Mouse (Mus musculus) heart, postnatal 0 days (tissue): ENCODE results near the gene Slc25a42. TPM values are rescaled to one million over a fixed set of nuclear protein-coding genes. Genes with fewer than 3 reads are reported as not detected.

Source experiments
- ATAC-seq: fragments of 200-750 bp; cut with Nextera tagmentation; 2 replicates; pipeline ENCODE4 v1.8.0; 2017; ENCODE audit warnings: low read depth, moderate number of reproducible peaks, moderate library complexity; ENCODE audit not compliant: insufficient read depth
- DNase-seq: peaks from one replicate; pipeline ENCODE4 v3.0.0-alpha.2; 2016; ENCODE audit warnings: low spot score
- H3K27ac ChIP-seq: fragments of 300-500 bp; sonication (generic); 2 replicates; pipeline ENCODE4 v1.5.1; 2014; ENCODE audit warnings: low read depth, mild to moderate bottlenecking
- H3K27me3 ChIP-seq: fragments of 300-500 bp; sonication (generic); 2 replicates; pipeline ENCODE4 v1.6.1; 2014; ENCODE audit warnings: low read length, mixed read lengths; ENCODE audit not compliant: control insufficient read depth, insufficient read depth
- H3K36me3 ChIP-seq: fragments of 300-500 bp; sonication (generic); replicated peaks from 2 replicates; pipeline ENCODE4 v1.6.1; 2014; ENCODE audit warnings: low read length, mixed read lengths; ENCODE audit not compliant: control insufficient read depth, insufficient read depth
- H3K4me1 ChIP-seq: fragments of 300-500 bp; sonication (generic); 2 replicates; pipeline ENCODE4 v1.6.1; 2014; ENCODE audit warnings: antibody characterized with exemption; ENCODE audit not compliant: control insufficient read depth, insufficient read depth
- H3K4me2 ChIP-seq: fragments of 300-500 bp; sonication (generic); 2 replicates; pipeline ENCODE4 v1.6.1; 2014; ENCODE audit warnings: low read depth, mild to moderate bottlenecking, low read length, moderate library complexity
- H3K4me3 ChIP-seq: fragments of 300-500 bp; sonication (generic); 2 replicates; pipeline ENCODE4 v1.5.1; 2014; ENCODE audit warnings: low read depth, low read length
- H3K9ac ChIP-seq: fragments of 300-500 bp; sonication (generic); replicated peaks from 2 replicates; pipeline ENCODE4 v1.6.1; 2014; ENCODE audit warnings: low read depth, low read length, mixed read lengths
- H3K9me3 ChIP-seq: fragments of 300-500 bp; sonication (generic); replicated peaks from 2 replicates; pipeline ENCODE4 v1.6.1; 2016; ENCODE audit warnings: low read length; ENCODE audit not compliant: control insufficient read depth
- CTCF ChIP-seq: IDR thresholded peaks from 2 replicates; pipeline ENCODE4 v1.5.1; 2016; ENCODE audit warnings: antibody characterized with exemption, control low read depth, low read depth
- EP300 ChIP-seq: IDR thresholded peaks from 2 replicates; pipeline ENCODE4 v1.6.1; 2016; ENCODE audit warnings: antibody characterized with exemption, low read depth
- WGBS: fragments of 180-500 bp; shearing (Covaris S2); extraction: QIAGEN DNeasy Blood & Tissue Kit; methylation state at CpG from one replicate; pipeline ENCODE4 v1.1.7; 2014; 5-methylcytosine and 5-hydroxymethylcytosine counted together
- polyA plus RNA-seq: library from polyadenylated mRNA; unstranded; fragments of >200 nt; fragmentation: Nextera tagmentation; extraction: Ambion mirVana; gene quantifications from 2 replicates; pipeline ENCODE4 v1.2.1, GENCODE M21; 2015
- total RNA-seq: library from RNA; depleted of rRNA; stranded (reverse); fragments of >200 nt; gene quantifications from 2 replicates; pipeline ENCODE4 v1.2.3, GENCODE M21; 2014; ENCODE audit warnings: low replicate concordance

The Slc25a42 gene
- total and polyA plus RNA-seq, 2 experiments from 2014 or later: 16.5 to 29.1 TPM

DNA sequence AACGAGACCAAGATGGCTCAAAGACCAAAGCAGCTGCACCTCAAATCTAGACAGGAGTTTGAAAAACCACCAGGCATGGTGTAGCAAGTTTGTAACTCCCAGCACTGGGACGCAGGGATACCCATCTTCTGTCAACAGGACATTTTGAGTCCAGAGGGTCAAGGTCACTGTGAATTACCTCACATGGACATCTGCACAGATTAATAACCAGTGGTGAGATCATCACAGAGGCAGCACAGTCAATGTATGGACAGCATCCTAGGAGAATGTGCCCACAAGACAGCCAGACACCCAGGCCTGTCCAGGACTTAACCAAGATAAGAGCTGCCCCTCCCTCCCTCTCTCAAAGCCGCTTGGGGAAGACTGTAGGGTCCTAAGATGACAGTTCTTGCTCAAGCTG, 42.0 kb downstream of the Slc25a42 start:
- 68% methylated on average over 3 of the region's 3 CpGs for WGBS
- H3K9ac ChIP-seq: no peak overlapping the region
- no peak overlapping the region for H3K4me2 ChIP-seq
- ATAC-seq (no peak), DNase-seq (no peak)
- H3K4me1 ChIP-seq: peaks cover 16% of the 10 kb centered on the region
- TF ChIP-seq CTCF (no peak), EP300 (no peak)
- no peak overlapping the region for H3K4me3 ChIP-seq
- H3K27me3 ChIP-seq: peaks cover 11% of the 10 kb centered on the region
- no peaks in the 10 kb centered on the region for H3K36me3 ChIP-seq
- no peak overlapping the region for H3K27ac ChIP-seq
- H3K9me3 ChIP-seq: no peaks in the 10 kb centered on the region

DNA sequence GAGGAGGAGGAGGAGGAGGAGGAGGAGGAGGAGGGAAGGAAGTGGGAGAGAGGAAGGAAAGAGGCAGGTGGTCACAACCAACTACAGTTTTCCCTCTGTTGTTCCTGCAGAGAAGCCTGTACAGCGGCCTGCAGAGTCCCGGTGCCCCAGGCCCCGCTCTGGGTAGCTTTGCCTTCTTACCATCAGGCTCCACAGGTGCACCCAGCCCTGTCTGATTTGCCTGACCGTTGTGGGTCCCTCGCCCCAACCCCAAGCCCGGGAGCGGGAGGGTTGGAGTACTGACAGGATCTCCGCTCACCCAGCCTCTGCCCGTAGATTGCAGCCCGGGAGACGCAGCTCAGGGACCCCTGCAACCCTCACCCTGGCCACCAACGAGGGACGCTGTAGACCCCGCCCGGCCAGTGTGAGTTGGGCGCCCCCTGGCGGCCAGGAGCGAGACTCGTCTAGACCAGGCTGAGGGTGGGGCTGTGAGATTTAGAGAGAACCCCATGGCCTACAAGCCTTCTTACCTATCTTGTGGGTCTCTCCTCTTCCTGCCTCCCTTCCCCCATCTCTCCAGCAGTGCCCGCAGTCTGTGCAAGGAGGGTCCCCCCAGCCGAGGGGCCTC, 45.5 kb downstream of the Slc25a42 start:
- Histone ChIP-seq H3K4me3 (peak overlapping the region; percentile 18; the same call in 1 of the 2 replicates), H3K9me3 (no peaks in the 10 kb centered on the region), H3K4me2 (peak overlapping the region; percentile 50), H3K4me1 (no peaks in the 10 kb centered on the region), H3K9ac (no peak overlapping the region), H3K36me3 (no peaks in the 10 kb centered on the region), H3K27me3 (peaks cover 13% of the 10 kb centered on the region), H3K27ac (no peak overlapping the region)
- 2% methylated on average over 19 of the region's 21 CpGs for whole genome bisulfite sequencing
- no peak for TF ChIP-seq EP300
- TF ChIP-seq CTCF: peak; percentile 93
- peak; percentile 69 for DNase-seq
- peak; percentile 86 for ATAC-seq

DNA sequence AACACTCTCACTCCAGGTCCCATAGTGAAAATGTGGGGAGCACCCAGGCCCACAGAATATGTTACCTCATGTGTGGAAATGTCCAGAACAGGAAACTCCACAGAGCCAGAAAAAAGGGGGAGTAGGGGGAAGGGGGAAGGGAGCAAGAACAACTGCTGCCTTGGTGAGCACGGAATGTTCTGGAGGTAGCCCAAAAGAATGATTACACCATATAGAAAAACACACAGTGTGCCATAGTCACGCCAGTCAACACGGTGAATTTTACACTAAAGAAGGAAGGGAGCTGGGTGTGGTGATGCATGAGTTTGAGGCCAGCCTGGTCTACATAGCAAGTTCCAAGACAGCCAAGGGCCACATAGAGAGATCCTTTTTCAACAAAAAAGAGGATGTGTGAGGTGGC, 48.8 kb downstream of the Slc25a42 start:
- no peak for TF ChIP-seq EP300
- no peak for TF ChIP-seq CTCF
- peaks cover 13% of the 10 kb centered on the region for H3K27me3 ChIP-seq

DNA sequence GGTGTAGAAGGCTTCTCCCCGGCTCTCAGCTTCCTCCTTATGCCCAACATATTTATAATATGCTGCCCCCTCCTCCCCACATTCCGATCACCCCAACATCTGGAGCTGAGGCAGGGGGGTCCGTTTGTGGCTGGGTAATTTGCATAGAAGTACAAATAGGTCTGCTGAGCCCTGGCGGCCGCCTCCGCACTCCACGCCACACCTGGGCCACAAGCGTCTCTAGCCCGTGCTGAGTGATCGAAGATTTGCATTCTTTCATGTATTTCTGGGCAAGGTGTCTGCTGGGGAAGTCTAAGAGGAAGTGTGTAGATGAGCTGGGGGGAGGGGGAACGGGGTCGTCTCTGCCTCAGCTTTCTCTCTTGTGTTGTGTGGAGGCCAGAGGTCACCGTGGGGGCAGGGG, 52.1 kb downstream of the Slc25a42 start:
- 54% methylated on average over 13 of the region's 13 CpGs for WGBS
- H3K4me2 ChIP-seq: no peak overlapping the region
- H3K27me3 ChIP-seq: peaks cover 1% of the 10 kb centered on the region
- DNase-seq: no peak
- H3K36me3 ChIP-seq: no peaks in the 10 kb centered on the region
- no peak overlapping the region; the same call in 1 of the 2 replicates for H3K27ac ChIP-seq
- TF ChIP-seq CTCF (no peak), EP300 (no peak)
- no peak overlapping the region for H3K4me3 ChIP-seq
- H3K9ac ChIP-seq: no peak overlapping the region
- no peaks in the 10 kb centered on the region for H3K9me3 ChIP-seq
- H3K4me1 ChIP-seq: no peaks in the 10 kb centered on the region
- ATAC-seq: no peak

More for the DNA sequence above, 48.8 kb downstream of the Slc25a42 start:
- no peak overlapping the region for H3K27ac ChIP-seq
- no peak overlapping the region for H3K4me2 ChIP-seq
- no peaks in the 10 kb centered on the region for H3K4me1 ChIP-seq
- H3K9ac ChIP-seq: no peak overlapping the region
- no peaks in the 10 kb centered on the region for H3K36me3 ChIP-seq
- H3K4me3 ChIP-seq: no peak overlapping the region
- WGBS: 77% methylated on average over 3 of the region's 3 CpGs
- no peaks in the 10 kb centered on the region for H3K9me3 ChIP-seq
- ATAC-seq (no peak), DNase-seq (no peak)

DNA sequence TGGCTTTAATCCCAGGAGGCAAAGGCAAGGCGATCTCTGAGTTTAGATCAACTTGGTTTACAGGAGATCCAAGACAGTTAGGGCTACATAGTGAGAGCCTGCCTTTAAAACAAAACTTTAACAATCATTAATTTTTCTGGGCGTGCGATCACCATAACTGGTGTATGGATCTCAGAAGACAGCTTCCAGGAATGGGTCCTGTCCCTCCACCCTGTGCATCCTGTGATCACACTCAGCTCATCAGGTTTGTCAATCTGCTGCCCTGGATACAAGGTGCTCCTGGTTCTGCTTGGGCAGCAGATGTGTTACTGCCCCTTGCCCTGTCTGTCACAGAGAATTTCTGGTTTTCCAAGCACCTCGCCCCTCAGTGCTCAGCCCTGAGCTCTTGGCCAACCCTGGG, 52.9 kb downstream of the Slc25a42 start:
- no peaks in the 10 kb centered on the region for H3K27me3 ChIP-seq
- no peaks in the 10 kb centered on the region for H3K36me3 ChIP-seq
- 88% methylated on average over 4 of the region's 4 CpGs for whole genome bisulfite sequencing
- TF ChIP-seq EP300 (no peak), CTCF (no peak)
- H3K9ac ChIP-seq: no peak overlapping the region
- no peak for DNase-seq
- no peak for ATAC-seq
- H3K27ac ChIP-seq: no peak overlapping the region
- no peaks in the 10 kb centered on the region for H3K4me1 ChIP-seq
- no peaks in the 10 kb centered on the region for H3K9me3 ChIP-seq
- no peak overlapping the region for H3K4me3 ChIP-seq
- H3K4me2 ChIP-seq: no peak overlapping the region
